Comparison of ENCODE assay signal across 21 mouse cellular contexts in the genomic region with DNA sequence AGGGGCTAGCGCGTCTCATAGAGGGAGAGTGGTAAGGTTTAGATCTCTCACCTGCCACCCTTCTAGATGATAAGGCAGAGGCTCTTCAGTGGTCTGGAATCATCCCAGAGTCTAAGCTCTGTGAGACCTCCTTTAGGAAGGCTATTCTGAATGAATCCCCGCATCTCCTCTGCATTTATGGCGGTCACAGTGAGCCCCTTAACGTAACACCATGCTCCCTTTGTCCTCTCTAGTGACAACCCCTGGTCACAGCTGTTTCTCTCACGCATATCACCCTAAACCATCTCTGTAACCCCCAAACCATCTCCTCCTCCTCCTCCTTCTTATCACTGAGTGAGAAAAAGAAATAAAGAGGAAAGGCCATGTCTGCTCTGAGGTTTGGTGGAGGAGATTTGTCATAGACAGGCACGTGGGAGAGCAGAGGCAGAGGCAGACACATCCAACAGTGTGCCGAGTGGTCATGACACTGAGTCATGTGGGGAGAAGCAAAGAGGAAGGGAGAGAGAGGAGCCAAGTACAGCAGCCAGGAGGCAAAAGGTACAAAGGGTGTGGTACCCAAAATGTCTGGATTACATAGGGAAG. TPM values are rescaled to one million over a fixed set of nuclear protein-coding genes. Genes with fewer than 3 reads are reported as not detected.
DNase-seq lines count a peak whose midpoint lies in the region; ATAC-seq and TF ChIP-seq lines count a peak whose summit lies in the region.
"Had no signal": no experiment of that assay in that cellular context is flagged by ENCODE, and none has a peak within 500 bp of the region (broad histone marks: within the 10 kb centered on the region; RNA-seq: fewer than 3 reads in every experiment).

No protein-coding gene starts in this region.

- TF ChIP-seq EP300 in MEL (IDR thresholded peaks at IDR 0.05; ENCODE audit: low read depth in 1 of 2, low read length in 2 of 2), result no peak

- H3K9me3 ChIP-seq in MEL (replicated peaks; ENCODE audit: insufficient read depth, low read length), result no peaks in the 10 kb centered on the region
- no peaks in the 10 kb centered on the region for H3K9me3 ChIP-seq in midbrain, postnatal 0 days (ENCODE audit: low read length)
- H3K9me3 ChIP-seq: forebrain, embryonic 15.5 days; hindbrain, embryonic 10.5 days; limb, embryonic 10.5 days; megakaryocyte, embryonic 14.5 days; midbrain, embryonic 15.5 days had no signal

- H3K4me2 ChIP-seq in midbrain, postnatal 0 days (ENCODE audit: low read depth, low read length, poor library complexity, severe bottlenecking), result no peak overlapping the region
- H3K4me2 ChIP-seq: forebrain, embryonic 15.5 days; midbrain, embryonic 15.5 days had no signal

- no peaks in the 10 kb centered on the region for H3K36me3 ChIP-seq in MEL (ENCODE audit: control insufficient read depth in 1 of 2, insufficient read depth in 2 of 2, low read length in 2 of 2)
- H3K36me3 ChIP-seq in midbrain, postnatal 0 days (ENCODE audit: insufficient read depth, low read length), result no peaks in the 10 kb centered on the region
- H3K36me3 ChIP-seq: forebrain, embryonic 15.5 days; hindbrain, embryonic 10.5 days; limb, embryonic 10.5 days; midbrain, embryonic 15.5 days had no signal

- H3K9ac ChIP-seq in MEL (ENCODE audit: control insufficient read depth, low read depth, low read length, poor library complexity, severe bottlenecking), result no peak overlapping the region
- no peak overlapping the region for H3K9ac ChIP-seq in midbrain, postnatal 0 days (replicated peaks; ENCODE audit: low read length, poor library complexity, severe bottlenecking)
- H3K9ac ChIP-seq: forebrain, embryonic 15.5 days; liver, postnatal 0 days; midbrain, embryonic 15.5 days had no signal

- TF ChIP-seq POLR2A in MEL (IDR thresholded peaks at IDR 0.05; ENCODE audit: control insufficient read depth in 1 of 2, insufficient read depth in 1 of 2, low read depth in 1 of 2, low read length in 2 of 2, poor library complexity in 1 of 2), result no peak

- WGBS in midbrain, postnatal 0 days, result 86% methylated on average over 8 of the region's 8 CpGs

- peak; percentile 68 for ATAC-seq in inflammation-experienced regulatory T-cells, adult 6 months
- ATAC-seq in midbrain, postnatal 0 days (ENCODE audit: low FRiP score), result no peak
- ATAC-seq: forebrain, embryonic 15.5 days; hindbrain, postnatal 0 days; liver, postnatal 0 days; midbrain, embryonic 15.5 days had no signal

- peaks cover under 1 to 6% of the 10 kb centered on the region in 2 experiments; a peak in 2 of 4 replicates for H3K4me1 ChIP-seq in MEL (ENCODE audit: control insufficient read depth in 1 of 2, insufficient read depth in 2 of 2, low read length in 2 of 2)
- H3K4me1 ChIP-seq in midbrain, postnatal 0 days (ENCODE audit: insufficient read depth, low read length), result no peaks in the 10 kb centered on the region
- H3K4me1 ChIP-seq: forebrain, embryonic 15.5 days; hindbrain, embryonic 10.5 days; midbrain, embryonic 15.5 days had no signal

- TF ChIP-seq CTCF in gastrocnemius, adult 2 months (IDR thresholded peaks at IDR 0.05), result no peak
- no peak for TF ChIP-seq CTCF in MEL (IDR thresholded peaks at IDR 0.05 in 2 of 3, conservative IDR thresholded peaks at IDR 0.05 in 1 of 3; ENCODE audit: control insufficient read depth in 1 of 3, insufficient read depth in 1 of 3, low read depth in 2 of 3, low read length in 3 of 3, poor library complexity in 1 of 3, severe bottlenecking in 1 of 3)
- TF ChIP-seq CTCF in midbrain, postnatal 0 days (IDR thresholded peaks at IDR 0.05), result no peak

- TF ChIP-seq RAD21 in MEL (IDR thresholded peaks at IDR 0.05; ENCODE audit: low read depth, low read length), result no peak

- intact Hi-C loops in gastrocnemius, adult 2 months (cut with DNase I), result no loop called here

- H3K79me2 ChIP-seq in MEL (ENCODE audit: control insufficient read depth, insufficient read depth, low read length, poor library complexity), result no peaks in the 10 kb centered on the region

- peak overlapping the region; percentile 41; the same call in 1 of the 2 replicates for H3K27ac ChIP-seq in gastrocnemius, adult 2 months
- H3K27ac ChIP-seq in MEL (ENCODE audit: control insufficient read depth, low read depth, low read length), result no peak overlapping the region
- no peak overlapping the region for H3K27ac ChIP-seq in midbrain, postnatal 0 days (ENCODE audit: low read depth, low read length)
- H3K27ac ChIP-seq: forebrain, embryonic 15.5 days; hindbrain, embryonic 10.5 days; hindbrain, postnatal 0 days; limb, embryonic 10.5 days; midbrain, embryonic 15.5 days had no signal

- no peak for DNase-seq in gastrocnemius, adult 2 months
- DNase-seq in gastrocnemius, adult 8-10 months (ENCODE audit: low spot score in 2 of 2), result no peak
- DNase-seq in 416B (ENCODE audit: low read depth) (peak; percentile 61), MEL (ENCODE audit: low read depth, low spot score) (peak; percentile 20)
- DNase-seq in midbrain, postnatal 0 days (ENCODE audit: low spot score), result no peak
- DNase-seq in adrenal gland, postnatal 36 days, result no peak
- no peak for DNase-seq in layer of hippocampus, adult 11-12 months (ENCODE audit: low spot score)
- DNase-seq: cerebellum, adult 11 months; cerebellum, postnatal 10 days; embryo, embryonic 11 days; gastrocnemius, postnatal 10 days; kidney, postnatal 10 days; liver, postnatal 0 days; right cerebral cortex, postnatal 4 days had no signal

- peak overlapping the region; percentile 38; the same call in 1 of the 2 replicates for H3K4me3 ChIP-seq in gastrocnemius, adult 2 months
- no peak overlapping the region for H3K4me3 ChIP-seq in MEL (ENCODE audit: control insufficient read depth in 1 of 2, insufficient read depth in 1 of 2, low read depth in 2 of 2, low read length in 2 of 2)
- H3K4me3 ChIP-seq in midbrain, postnatal 0 days (ENCODE audit: low read depth, low read length), result no peak overlapping the region
- H3K4me3 ChIP-seq: forebrain, embryonic 15.5 days; hindbrain, embryonic 10.5 days; limb, embryonic 10.5 days; midbrain, embryonic 15.5 days had no signal

- no peaks in the 10 kb centered on the region for H3K27me3 ChIP-seq in MEL (ENCODE audit: control insufficient read depth in 1 of 2, insufficient read depth in 2 of 2, low read length in 2 of 2)
- no peaks in the 10 kb centered on the region for H3K27me3 ChIP-seq in midbrain, postnatal 0 days (ENCODE audit: insufficient read depth, low read length)
- H3K27me3 ChIP-seq: forebrain, embryonic 15.5 days; megakaryocyte, embryonic 14.5 days; midbrain, embryonic 15.5 days had no signal

TF ChIP-seq in MEL, 35 proteins besides CTCF, POLR2A, EP300 and RAD21:
- no peak for TF ChIP-seq NELFE (IDR thresholded peaks at IDR 0.05; ENCODE audit: low read depth, low read length)
- TF ChIP-seq MYC (IDR thresholded peaks at IDR 0.05; ENCODE audit: low read depth, low read length), result no peak
- no peak for TF ChIP-seq E2F4 (IDR thresholded peaks at IDR 0.05; ENCODE audit: borderline replicate concordance, low read depth, low read length)
- no peak for TF ChIP-seq TCF12 (IDR thresholded peaks at IDR 0.05; ENCODE audit: low read depth, low read length)
- no peak for TF ChIP-seq SMC3 (IDR thresholded peaks at IDR 0.05; ENCODE audit: low read depth, low read length)
- TF ChIP-seq GABPA (IDR thresholded peaks at IDR 0.05; ENCODE audit: low read depth, low read length), result no peak
- no peak for TF ChIP-seq TAL1 (IDR thresholded peaks at IDR 0.05; ENCODE audit: low read length)
- no peak for TF ChIP-seq ZMIZ1 (IDR thresholded peaks at IDR 0.05; ENCODE audit: low read depth, low read length)
- no peak for TF ChIP-seq MAZ (IDR thresholded peaks at IDR 0.05; ENCODE audit: low read depth, low read length)
- TF ChIP-seq RCOR1 (IDR thresholded peaks at IDR 0.05; ENCODE audit: low read depth, low read length), result no peak
- TF ChIP-seq POLR2AphosphoS5 (IDR thresholded peaks at IDR 0.05; ENCODE audit: borderline replicate concordance, low read depth, low read length), result no peak
- no peak for TF ChIP-seq GATA1 (IDR thresholded peaks at IDR 0.05; ENCODE audit: low read depth, low read length)
- TF ChIP-seq MYB (IDR thresholded peaks at IDR 0.05; ENCODE audit: low read depth, low read length), result no peak
- no peak for TF ChIP-seq ELF1 (IDR thresholded peaks at IDR 0.05; ENCODE audit: low read depth, low read length)
- no peak for TF ChIP-seq MEF2A (IDR thresholded peaks at IDR 0.05; ENCODE audit: extremely low read depth, insufficient replicate concordance, low read depth, low read length, poor library complexity, severe bottlenecking)
TF ChIP-seq in MEL: peak in this region for 0.

RNA-seq across cellular contexts. Expression of a gene that starts 25.9 kb away (rescaled TPM):
- total RNA-seq in gastrocnemius, adult 2 months (2021), result 1 to 10 TPM; 4.0 to 4.6 TPM
- 1 to 10 TPM; 1.7 to 3.6 (median 2.8) TPM for total RNA-seq in gastrocnemius, adult 8-10 months (2022)
- total RNA-seq in MEL (2012; rRNA removed), result 7.4 and 8.0 TPM in 2 replicates
- polyA plus RNA-seq in MEL (2012; ENCODE audit: insufficient read depth in 1 of 2, insufficient read length in 2 of 2, low read depth in 1 of 2, low replicate concordance in 2 of 2, missing spikeins in 1 of 2), result 10 to 100 TPM in 1 of 2 experiments, not detected in 1; 11.4 TPM
- polyA plus RNA-seq in inflammation-experienced regulatory T-cells, adult 6 months (2017; shearing (Covaris generic)), result 10 to 100 TPM; 10.0 to 15.1 (median 14.4) TPM
- 34.2 and 35.3 TPM in 2 replicates for total RNA-seq in midbrain, postnatal 0 days (2014; rRNA removed)
- polyA plus RNA-seq in midbrain, postnatal 0 days (2015; fragmentation: Nextera tagmentation; extraction: Ambion mirVana), result 12.6 and 13.9 TPM in 2 replicates
- total RNA-seq in adrenal gland, postnatal 36 days (2021), result 10 to 100 TPM; 11.5 to 15.1 TPM

Comparison
In these comparisons a context has a peak if more than half of its experiments do, and no peak if none do; other contexts are left out.
1. DNase-seq: peak in 416B (single experiment) and MEL (single experiment); none in gastrocnemius, adult 2 months (single experiment), gastrocnemius, adult 8-10 months (0 of 2), midbrain, postnatal 0 days (single experiment), adrenal gland, postnatal 36 days (0 of 2) and layer of hippocampus, adult 11-12 months (single experiment).